Mouse (Mus musculus) heart, adult 18-20 months (tissue): ENCODE data around the gene Ankrd31. TPM values are rescaled to one million over a fixed set of nuclear protein-coding genes. Genes with fewer than 3 reads are reported as not detected.
"Not testable (repeated sequence)": the region's sequence is repeated elsewhere in the genome, so short reads cannot be mapped to it uniquely, and the experiment has no call there.

ENCODE experiments used
- DNase-seq, 2 experiments: peaks; one replicate each; pipeline ENCODE4 v3.0.0; 2021 to 2022; ENCODE audit warnings: mixed read lengths in 1 of 2
- total RNA-seq, 2 experiments: library from RNA; stranded (reverse); gene quantifications; 2 replicates each; pipeline ENCODE4 v1.2.3; 2021

Gene Ankrd31
- total RNA-seq, 2 experiments from 2014 or later = not detected

- DNase-seq = peak; percentile 22 to 81
Observed at GRCm38 (mm10) chr13:96855191-96855590, 107.1 kb downstream of the Ankrd31 start.

GRCm38 (mm10) chr13:96859161-96859560, 111.1 kb downstream of the Ankrd31 start:
- no peak for DNase-seq

GRCm38 (mm10) chr13:96870742-96871141, 122.7 kb downstream of the Ankrd31 start:
- no peak for DNase-seq

- no peak for DNase-seq
Observed at GRCm38 (mm10) chr13:96874071-96874470, 126.0 kb downstream of the Ankrd31 start.

- no peak for DNase-seq
Observed at GRCm38 (mm10) chr13:96878220-96879057, 130.4 kb downstream of the Ankrd31 start.

GRCm38 (mm10) chr13:96884534-96884933, 136.5 kb downstream of the Ankrd31 start:
- no peak for DNase-seq

GRCm38 (mm10) chr13:96889985-96890384, 141.9 kb downstream of the Ankrd31 start:
- no peak for DNase-seq

GRCm38 (mm10) chr13:96895144-96895543, 147.1 kb downstream of the Ankrd31 start:
- no peak for DNase-seq

- no peak for DNase-seq
Observed at GRCm38 (mm10) chr13:96906717-96907116, 158.6 kb downstream of the Ankrd31 start.

- no peak for DNase-seq
Observed at GRCm38 (mm10) chr13:96911202-96911601, 163.1 kb downstream of the Ankrd31 start.

GRCm38 (mm10) chr13:96923134-96923533, 175.1 kb downstream of the Ankrd31 start:
- not testable (repeated sequence) for DNase-seq

GRCm38 (mm10) chr13:96923999-96924961, 176.2 kb downstream of the Ankrd31 start, which contains the start of gene Gcnt4:
Gene Gcnt4 (plus strand): TSS chr13:96924689.
- DNase-seq = peak; percentile 62 to 65

GRCm38 (mm10) chr13:96924985-96925745, 177.1 kb downstream of the Ankrd31 start:
- DNase-seq = peak; percentile 4 to 22

GRCm38 (mm10) chr13:96925991-96926725, 178.1 kb downstream of the Ankrd31 start:
- no peak for DNase-seq

GRCm38 (mm10) chr13:96927781-96928180, 179.7 kb downstream of the Ankrd31 start:
- DNase-seq = no peak

- DNase-seq = no peak
Observed at GRCm38 (mm10) chr13:96928432-96929039, 180.5 kb downstream of the Ankrd31 start.

GRCm38 (mm10) chr13:96932745-96933144, 184.7 kb downstream of the Ankrd31 start:
- DNase-seq = no peak

GRCm38 (mm10) chr13:96933367-96933766, 185.3 kb downstream of the Ankrd31 start:
- DNase-seq = no peak

GRCm38 (mm10) chr13:96936173-96936777, 188.2 kb downstream of the Ankrd31 start:
- no peak for DNase-seq

- no peak for DNase-seq
Observed at GRCm38 (mm10) chr13:96937059-96937558, 189.0 kb downstream of the Ankrd31 start.
